Mouse (Mus musculus): ENCODE results near the gene Myo18b.

Myo18b gene

DNA sequence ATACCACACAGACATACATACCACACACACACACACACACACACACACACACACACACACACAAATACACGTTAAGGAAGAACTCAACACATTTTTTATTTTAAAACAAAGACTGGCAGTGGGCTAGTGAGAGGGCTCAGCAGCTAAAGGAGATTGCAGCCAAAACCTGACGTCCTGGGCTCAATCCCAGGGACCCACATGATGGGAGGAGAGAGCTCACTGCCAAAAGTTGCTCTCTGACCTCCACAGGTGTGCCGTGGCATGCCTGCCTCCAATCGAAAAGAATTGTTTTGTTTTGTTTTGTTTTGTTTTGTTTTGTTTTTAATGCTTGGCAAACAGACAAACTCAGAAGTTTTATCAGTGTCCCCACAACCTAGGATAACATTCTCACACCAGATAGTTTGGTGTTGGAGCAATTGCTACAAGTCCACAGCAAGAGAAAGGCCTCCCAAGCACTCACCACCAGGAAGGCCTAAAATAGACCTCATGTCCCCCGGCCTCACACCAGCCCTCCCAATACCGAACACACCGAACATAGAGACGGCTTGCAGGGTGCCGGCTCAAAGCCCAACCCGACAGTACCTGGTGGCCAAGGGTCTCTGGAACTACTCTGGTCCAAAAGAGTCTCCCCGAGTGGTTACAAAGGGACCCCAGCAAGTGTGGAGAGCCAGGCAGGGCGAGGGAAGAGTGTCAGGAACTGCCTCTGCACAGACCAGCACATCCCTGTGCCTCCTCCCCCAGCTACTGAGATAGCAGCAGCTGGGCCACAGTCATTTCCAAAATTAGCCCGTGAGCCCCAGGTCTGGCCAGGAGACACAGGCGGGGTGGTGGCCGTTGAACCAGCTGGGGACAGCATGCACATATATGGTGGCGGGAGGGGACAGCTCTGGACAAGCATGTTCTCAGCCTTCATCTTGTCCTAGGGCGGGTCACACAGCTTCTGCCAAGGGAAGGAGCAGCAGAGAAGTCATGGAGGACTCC is at the start of gene Myo18b:
Myo18b (minus strand) TSS at position 689 of the 981 bp plus-strand sequence.
- in situ Hi-C loops (cut with MboI, MseI) = no loop called here

- in situ Hi-C loops (cut with MboI, MseI) = no loop called here
Measured at GRCm38 (mm10) chr5:112945925-112946324, 49.8 kb upstream of the Myo18b start.

- in situ Hi-C loops (cut with MboI, MseI) = no loop called here
Measured at GRCm38 (mm10) chr5:112942244-112942643, 46.1 kb upstream of the Myo18b start.

DNA sequence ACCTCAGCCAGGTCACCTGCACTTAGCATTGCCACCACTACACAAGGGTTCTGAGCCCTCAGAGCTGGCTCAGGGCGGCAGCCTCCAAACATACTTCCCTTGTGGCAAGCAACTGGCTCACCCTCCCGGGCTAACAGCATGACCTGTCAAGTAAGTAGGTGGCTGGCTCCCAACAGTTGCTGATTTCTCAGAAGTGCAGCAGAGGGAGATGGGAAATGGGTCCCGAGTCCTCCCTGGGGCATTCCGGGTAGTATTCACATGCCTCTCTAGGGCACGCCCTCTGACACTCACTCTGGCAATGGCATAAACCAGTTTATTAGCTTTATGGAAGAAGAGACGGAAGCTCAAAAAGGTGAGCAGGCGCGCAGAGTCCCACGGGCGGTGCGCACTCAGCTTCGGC is 44.8 kb upstream of the Myo18b start:
- in situ Hi-C loops (cut with MboI, MseI) = no loop called here

GRCm38 (mm10) chr5:112936632-112937031 is 40.5 kb upstream of the Myo18b start:
- in situ Hi-C loops (cut with MboI, MseI) = no loop called here

DNA sequence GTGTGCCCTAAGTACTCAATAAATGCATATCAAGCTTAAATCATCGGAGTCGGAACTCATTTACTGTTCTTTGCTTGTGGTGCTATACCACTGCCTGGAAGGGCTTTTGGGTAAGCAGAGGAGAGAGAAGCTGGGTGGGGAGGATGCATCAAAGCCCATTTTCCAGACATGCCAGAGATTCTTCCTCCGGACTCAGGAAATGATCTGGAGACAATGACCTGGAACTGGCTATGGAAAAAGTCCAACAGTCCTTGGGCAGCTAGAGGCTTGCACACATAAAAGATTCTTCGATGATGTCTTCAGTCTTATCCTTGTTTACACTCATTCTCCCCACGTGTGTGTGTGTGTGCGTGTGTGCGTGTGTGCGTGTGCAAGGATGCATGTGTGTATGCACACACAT is 39.3 kb upstream of the Myo18b start:
- in situ Hi-C loops (cut with MboI, MseI) = no loop called here

GRCm38 (mm10) chr5:112932878-112933567 is 36.9 kb upstream of the Myo18b start:
- in situ Hi-C loops (cut with MboI, MseI) = no loop called here

- in situ Hi-C loops (cut with MboI, MseI) = no loop called here
Measured at GRCm38 (mm10) chr5:112931901-112932300, 35.7 kb upstream of the Myo18b start.

DNA sequence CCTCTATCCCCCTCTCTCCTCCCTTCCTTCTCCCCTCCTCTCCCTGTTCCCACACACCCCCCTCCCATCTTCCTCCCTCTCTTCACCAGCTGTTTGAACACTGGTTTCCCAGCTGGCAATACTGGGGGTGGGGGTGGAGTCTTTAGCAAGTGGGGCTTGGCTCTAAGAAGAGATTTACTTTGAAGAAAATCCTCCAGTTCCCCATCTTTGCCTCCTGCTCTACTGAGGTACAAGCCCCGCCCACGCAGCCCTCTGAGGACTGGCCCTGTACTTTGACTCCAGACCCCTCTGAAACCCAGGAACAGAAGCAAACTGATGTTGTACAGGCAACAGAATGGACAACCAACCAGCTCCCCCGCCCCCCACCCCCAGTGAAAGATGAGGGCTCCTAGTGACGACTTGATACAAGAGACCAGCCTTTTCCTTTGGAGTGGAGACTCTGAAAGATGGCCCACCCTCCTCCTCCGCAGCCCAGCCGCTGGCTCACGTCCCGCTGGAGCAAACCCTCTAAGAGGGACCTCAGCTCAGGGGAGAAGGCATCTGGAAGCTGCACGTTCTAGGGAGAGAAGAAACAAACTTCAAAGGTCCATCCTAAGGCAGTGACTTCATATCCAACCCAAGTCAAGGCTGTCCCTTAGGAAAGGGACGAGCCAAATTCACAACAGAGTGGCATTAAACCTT is 32.2 kb upstream of the Myo18b start:
- in situ Hi-C loops (cut with MboI, MseI) = no loop called here

DNA sequence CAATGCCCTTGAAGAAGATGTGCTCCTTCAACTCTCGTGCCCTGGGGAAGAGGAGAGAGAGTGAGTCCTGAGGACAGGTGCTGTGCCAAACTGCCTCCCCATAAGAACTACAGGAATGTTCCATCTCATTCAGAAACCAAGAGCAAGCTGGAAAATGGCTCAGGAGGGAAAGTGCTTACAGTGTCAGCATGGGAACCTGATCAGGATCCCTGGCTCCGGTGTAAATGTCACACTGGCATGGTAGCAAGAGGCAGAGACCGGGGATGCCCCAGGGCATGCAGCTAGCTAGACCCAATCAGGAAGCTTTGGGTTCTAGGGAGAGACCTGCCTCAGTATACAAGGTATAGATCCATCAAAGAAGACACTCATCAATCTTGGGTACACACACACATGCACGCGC is 29.3 kb upstream of the Myo18b start:
- in situ Hi-C loops (cut with MboI, MseI) = no loop called here

GRCm38 (mm10) chr5:112924806-112925205 is 28.6 kb upstream of the Myo18b start:
- in situ Hi-C loops (cut with MboI, MseI) = no loop called here

- in situ Hi-C loops (cut with MboI, MseI) = no loop called here
Measured at GRCm38 (mm10) chr5:112923841-112924240, 27.7 kb upstream of the Myo18b start.

- in situ Hi-C loops (cut with MboI, MseI) = no loop called here
Measured at GRCm38 (mm10) chr5:112921914-112922313, 25.8 kb upstream of the Myo18b start.

GRCm38 (mm10) chr5:112910381-112910780 is 14.2 kb upstream of the Myo18b start:
- in situ Hi-C loops (cut with MboI, MseI) = no loop called here

- in situ Hi-C loops (cut with MboI, MseI) = no loop called here
Measured at GRCm38 (mm10) chr5:112908169-112908614, 12.0 kb upstream of the Myo18b start.

DNA sequence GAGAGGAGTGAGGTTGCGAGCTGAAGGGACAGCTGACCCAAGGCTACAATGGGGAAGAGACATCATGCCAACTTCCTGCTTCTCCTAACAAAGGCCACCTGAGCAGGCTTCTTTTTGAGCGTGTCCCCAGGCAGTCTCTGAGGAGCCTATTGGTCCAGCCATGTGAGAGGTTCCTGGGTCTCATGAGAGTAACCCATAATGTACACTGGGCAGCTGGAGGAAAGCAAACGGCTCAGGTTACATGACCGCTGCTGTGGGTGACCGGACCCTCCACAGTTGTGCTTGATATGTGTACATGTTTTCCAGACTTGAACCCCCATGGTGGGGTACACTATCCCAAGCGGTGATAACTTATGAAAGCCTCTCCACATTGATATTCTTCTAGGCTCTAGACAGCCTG is 11.3 kb upstream of the Myo18b start:
- in situ Hi-C loops (cut with MboI, MseI) = no loop called here

- in situ Hi-C loops (cut with MboI, MseI) = no loop called here
Measured at GRCm38 (mm10) chr5:112893462-112894060, 2.6 kb downstream of the Myo18b start.

DNA sequence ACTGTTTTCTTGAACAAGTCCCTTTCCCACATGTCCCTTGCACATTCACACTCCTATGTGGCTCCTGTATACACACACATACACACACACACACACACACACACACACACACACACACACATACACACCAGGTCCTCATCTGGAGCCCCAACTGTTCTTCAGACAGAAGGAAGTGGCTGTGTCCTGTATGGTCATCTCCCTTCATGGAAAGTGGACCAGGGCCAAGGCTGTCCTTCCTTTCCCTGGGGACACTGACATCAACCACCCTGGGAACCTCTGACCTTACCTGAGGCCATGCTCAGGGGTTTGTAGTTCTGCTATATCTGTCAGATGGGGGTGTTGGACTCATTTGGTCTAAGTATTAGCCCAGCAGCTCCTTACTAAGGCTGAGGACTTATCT is 3.8 kb downstream of the Myo18b start:
- in situ Hi-C loops (cut with MboI, MseI) = no loop called here

GRCm38 (mm10) chr5:112888651-112889050 is 7.5 kb downstream of the Myo18b start:
- in situ Hi-C loops (cut with MboI, MseI) = loop anchor here in 1 of 2 experiments (10.0 kb wide), 1 partner anchor 306 kb away; no protein-coding TSS in a partner anchor

GRCm38 (mm10) chr5:112886687-112887491 is 9.3 kb downstream of the Myo18b start:
- in situ Hi-C loops (cut with MboI, MseI) = loop anchor here in 1 of 2 experiments (10.0 kb wide), 1 partner anchor 308 kb away; no protein-coding TSS in a partner anchor
